Mouse (Mus musculus): Measurements from ENCODE around the gene Gart. TPM values are rescaled to one million over a fixed set of nuclear protein-coding genes. Genes with fewer than 3 reads are reported as not detected.

The Gart gene
- polyA plus RNA-seq (2012): 25.0 and 27.4 TPM in 2 replicates

DNA sequence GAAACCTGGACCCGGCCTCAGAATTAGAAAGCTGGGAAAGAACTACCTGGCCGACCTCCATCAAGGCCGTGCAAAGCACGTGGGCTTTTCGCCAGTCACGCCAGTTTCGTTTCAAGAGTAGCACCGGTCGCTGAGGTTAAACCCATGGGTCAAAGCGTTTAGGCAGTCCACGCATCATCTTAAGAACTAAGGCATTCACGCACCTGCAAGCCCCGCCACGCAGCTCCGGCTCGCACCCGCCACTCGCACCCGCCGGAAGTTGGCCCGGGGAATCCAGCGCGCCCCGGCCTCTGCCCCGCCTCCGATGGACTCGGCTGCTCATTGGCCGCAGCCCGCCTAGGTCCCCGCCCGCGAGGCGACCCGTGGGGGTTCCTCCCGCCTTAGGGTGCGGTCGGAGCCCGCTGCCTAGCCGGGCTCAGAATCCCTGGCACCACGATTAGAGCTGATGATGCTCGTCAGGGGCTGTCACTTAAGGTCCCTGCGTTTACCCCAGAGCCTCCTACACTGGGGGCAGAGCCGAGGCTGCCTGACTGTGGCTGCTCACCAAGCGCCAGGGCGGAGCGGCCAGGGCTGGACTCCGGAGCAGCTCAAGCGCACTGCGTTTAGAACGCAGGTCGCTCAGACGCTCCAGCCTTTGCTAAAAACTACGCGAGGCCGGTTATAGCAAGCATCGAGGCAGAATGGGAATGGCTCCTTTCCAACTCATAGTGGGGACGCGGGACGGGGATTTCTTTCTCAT is at the start of gene Gart:
Gene Gart (minus strand): TSS at position 272 of the 739 bp plus-strand sequence.
- TF ChIP-seq GATA1 (IDR thresholded peaks at IDR 0.05; ENCODE audit: low read length): no peak
- no peak for TF ChIP-seq TAL1 (IDR thresholded peaks at IDR 0.05; ENCODE audit: low read length)
- H3K4me1 ChIP-seq (ENCODE audit: control insufficient read depth): peaks cover 42% of the 10 kb centered on the region
- H3K9me3 ChIP-seq (ENCODE audit: control insufficient read depth, low read length): no peaks in the 10 kb centered on the region
- H3K4me3 ChIP-seq (replicated peaks): peak within 1 kb of the TSS; percentile 85
- H3K27me3 ChIP-seq (ENCODE audit: control insufficient read depth): no peaks in the 10 kb centered on the region
- peaks cover 47% of the 10 kb centered on the region for H3K36me3 ChIP-seq (ENCODE audit: control insufficient read depth)

DNA sequence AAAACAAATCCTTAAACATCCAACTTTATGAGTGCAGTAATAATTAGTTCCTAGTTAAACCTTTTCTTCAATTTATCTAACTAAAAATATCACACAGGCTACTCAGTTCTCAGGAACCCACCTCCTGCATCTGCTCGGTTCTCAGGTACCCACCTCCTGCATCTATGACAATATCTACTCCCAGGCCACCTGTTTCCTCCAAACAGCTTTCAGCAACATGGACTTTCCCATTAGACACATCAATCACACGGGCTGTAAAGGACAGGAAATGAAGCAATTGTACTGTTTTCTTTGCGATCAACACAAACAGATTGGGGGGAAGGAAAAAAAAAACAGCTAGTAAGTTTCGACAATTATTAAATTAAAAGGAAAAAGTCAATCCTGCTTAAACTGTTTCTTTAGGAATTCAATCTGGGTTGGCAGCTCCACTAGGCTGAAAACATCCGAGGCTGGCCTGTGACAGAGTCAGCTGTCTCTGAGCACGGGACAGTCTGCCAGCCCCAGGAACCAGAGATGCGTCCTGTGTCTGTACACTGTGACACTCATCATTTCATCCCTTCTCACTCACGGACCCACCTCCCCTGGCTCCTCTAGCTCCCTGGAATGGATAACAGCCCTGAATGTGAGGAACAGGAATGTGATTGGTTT is 48.5 kb upstream of the Gart start:
- Histone ChIP-seq H3K27me3 (ENCODE audit: control insufficient read depth) (no peaks in the 10 kb centered on the region), H3K4me3 (replicated peaks) (no peak overlapping the region), H3K4me1 (ENCODE audit: control insufficient read depth) (peaks cover 18% of the 10 kb centered on the region), H3K9me3 (ENCODE audit: control insufficient read depth, low read length) (0 out of 2 replicates have a peak, but pooled peaks cover 2% of the 10 kb centered on the region), H3K36me3 (ENCODE audit: control insufficient read depth) (peaks cover 77% of the 10 kb centered on the region)
- no peak for TF ChIP-seq TAL1 (IDR thresholded peaks at IDR 0.05; ENCODE audit: low read length)
- no peak for TF ChIP-seq GATA1 (IDR thresholded peaks at IDR 0.05; ENCODE audit: low read length)

DNA sequence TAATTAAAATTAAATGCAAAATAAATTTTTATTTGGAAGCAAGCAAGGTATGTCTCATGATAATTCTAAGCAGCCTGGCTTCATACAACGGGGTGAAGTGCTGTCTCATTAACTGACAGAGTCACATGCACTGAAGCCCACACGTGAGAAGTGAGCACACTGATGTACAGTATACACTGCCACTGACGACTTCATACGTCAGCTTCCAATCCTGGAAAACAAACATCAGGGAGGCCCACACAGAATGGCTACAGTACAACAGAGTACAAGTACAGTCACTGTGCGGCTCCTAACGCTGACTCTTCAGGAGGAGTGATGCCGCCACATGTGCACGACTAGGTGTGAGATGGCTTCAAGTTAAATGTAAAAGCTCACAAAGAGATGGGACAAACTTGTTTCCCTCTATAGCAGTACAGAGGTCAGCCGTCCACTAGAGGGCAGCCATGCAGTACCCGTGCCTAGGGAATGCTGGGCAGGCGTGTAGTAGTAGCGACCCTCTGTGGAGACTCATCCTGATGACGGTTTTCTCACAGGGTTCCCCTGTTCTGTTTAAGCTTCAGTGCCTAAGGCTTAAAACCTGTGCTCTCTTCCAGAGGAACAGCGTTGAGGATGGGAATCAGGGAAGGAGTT is 47.8 kb upstream of the Gart start:
- no peak for TF ChIP-seq TAL1 (IDR thresholded peaks at IDR 0.05; ENCODE audit: low read length)
- no peak for TF ChIP-seq GATA1 (IDR thresholded peaks at IDR 0.05; ENCODE audit: low read length)
- H3K4me3 ChIP-seq (replicated peaks): no peak overlapping the region
- H3K9me3 ChIP-seq (ENCODE audit: control insufficient read depth, low read length): 0 out of 2 replicates have a peak, but pooled peaks cover 2% of the 10 kb centered on the region
- H3K36me3 ChIP-seq (ENCODE audit: control insufficient read depth): peaks cover 75% of the 10 kb centered on the region
- peaks cover 25% of the 10 kb centered on the region for H3K4me1 ChIP-seq (ENCODE audit: control insufficient read depth)
- H3K27me3 ChIP-seq (ENCODE audit: control insufficient read depth): no peaks in the 10 kb centered on the region

DNA sequence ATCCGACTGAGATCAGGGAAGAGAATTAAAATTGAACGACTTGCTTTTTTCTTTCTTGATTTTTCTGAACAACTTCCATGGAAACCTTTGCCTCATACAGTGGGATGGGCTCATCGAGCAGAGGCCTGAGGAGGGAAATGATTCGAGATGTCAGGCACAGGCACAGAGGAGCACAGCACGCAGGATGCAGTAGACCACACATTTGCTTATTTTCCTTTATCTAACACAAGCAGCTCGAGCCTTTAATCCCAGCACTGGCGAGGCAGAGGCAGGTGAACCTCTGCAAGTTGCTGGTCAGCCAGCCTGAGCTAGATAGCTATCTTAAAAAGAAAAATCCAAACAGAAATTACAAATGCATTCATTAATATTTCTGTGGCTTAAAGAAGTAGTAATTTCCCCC is 43.0 kb upstream of the Gart start:
- Histone ChIP-seq H3K36me3 (ENCODE audit: control insufficient read depth) (peaks cover 63% of the 10 kb centered on the region), H3K4me1 (ENCODE audit: control insufficient read depth) (peaks cover 56% of the 10 kb centered on the region)
- TF ChIP-seq GATA1 (IDR thresholded peaks at IDR 0.05; ENCODE audit: low read length) (peak; percentile 26; the same call in 1 of the 2 replicates), TAL1 (IDR thresholded peaks at IDR 0.05; ENCODE audit: low read length) (peak; percentile 33; the same call in 2 of the 3 replicates)

DNA sequence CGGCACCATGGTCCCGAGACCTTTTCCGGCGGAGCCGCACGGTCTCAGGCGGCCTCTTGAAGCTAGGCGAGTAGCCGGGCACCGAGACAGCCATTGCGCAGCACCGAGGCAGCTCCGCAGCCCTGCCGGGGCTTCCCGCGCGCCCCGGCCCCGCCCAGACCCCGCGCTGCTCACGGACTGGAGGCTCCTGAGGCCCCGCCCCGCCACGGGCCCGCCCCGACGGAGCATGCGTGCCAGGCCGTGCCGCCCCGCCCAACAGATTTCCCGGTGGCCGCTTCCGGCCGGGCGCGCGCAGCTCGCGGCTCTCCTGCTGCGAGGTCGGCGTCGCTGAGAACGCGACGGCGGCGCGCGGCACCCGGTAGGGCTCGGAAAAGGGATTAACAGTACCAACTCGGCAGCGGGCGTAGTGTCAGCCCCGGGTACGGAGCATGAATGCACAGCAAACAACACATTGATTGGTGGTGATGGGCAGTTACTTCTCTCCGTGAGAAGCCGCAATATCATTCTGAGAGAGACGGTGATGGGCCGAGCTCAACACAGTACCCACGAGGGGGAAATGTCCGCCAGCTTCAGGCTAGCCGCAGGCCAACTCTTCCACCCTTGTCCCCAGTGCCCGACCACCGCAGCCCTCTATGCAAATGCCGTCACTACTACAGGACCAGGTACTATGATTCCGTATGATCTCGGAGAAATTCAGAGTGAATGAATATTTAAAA is 42.0 kb upstream of the Gart start, which contains the start of gene Donson:
Gene Donson (minus strand): TSS at position 152 of the 716 bp plus-strand sequence.
- Histone ChIP-seq H3K36me3 (ENCODE audit: control insufficient read depth) (peaks cover 64% of the 10 kb centered on the region), H3K4me1 (ENCODE audit: control insufficient read depth) (peaks cover 56% of the 10 kb centered on the region), H3K9me3 (ENCODE audit: control insufficient read depth, low read length) (no peaks in the 10 kb centered on the region), H3K27me3 (ENCODE audit: control insufficient read depth) (no peaks in the 10 kb centered on the region), H3K4me3 (replicated peaks) (peak within 1 kb of the TSS; percentile 97)
- no peak for TF ChIP-seq TAL1 (IDR thresholded peaks at IDR 0.05; ENCODE audit: low read length)
- TF ChIP-seq GATA1 (IDR thresholded peaks at IDR 0.05; ENCODE audit: low read length): no peak

More for the DNA sequence above, 43.0 kb upstream of the Gart start:
- Histone ChIP-seq H3K9me3 (ENCODE audit: control insufficient read depth, low read length) (no peaks in the 10 kb centered on the region), H3K27me3 (ENCODE audit: control insufficient read depth) (no peaks in the 10 kb centered on the region), H3K4me3 (replicated peaks) (peak overlapping the region; percentile 97)

DNA sequence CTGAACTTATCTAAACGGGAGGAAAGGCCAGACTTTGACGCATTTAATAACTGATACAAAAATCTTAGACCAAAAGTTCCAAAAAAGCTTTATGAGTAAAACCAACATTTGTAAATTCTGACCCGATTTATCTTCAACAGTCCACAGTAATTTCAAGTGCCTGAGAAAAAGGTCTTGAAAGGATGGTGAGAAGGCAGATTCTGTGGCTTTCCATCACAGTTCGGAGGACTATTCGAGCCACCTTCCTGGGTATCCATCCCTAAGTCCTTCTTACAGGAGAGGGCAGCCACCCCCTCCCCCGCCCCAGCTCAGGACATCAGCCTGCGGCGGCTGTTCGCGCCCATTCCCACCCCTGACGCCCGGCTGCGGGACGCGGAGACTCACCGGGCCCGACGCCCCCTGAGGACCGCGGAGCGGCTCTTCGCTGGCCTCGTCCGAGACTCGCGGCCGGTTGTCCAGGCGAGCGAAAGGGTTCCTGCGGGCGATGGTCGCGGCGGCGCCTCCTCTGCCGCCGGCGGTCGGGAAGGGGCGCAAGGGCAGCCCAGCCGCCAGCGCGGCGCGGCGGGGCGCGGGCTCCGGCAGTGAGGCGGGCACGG is 41.4 kb upstream of the Gart start:
- TF ChIP-seq TAL1 (IDR thresholded peaks at IDR 0.05; ENCODE audit: low read length) (no peak), GATA1 (IDR thresholded peaks at IDR 0.05; ENCODE audit: low read length) (no peak)
- H3K4me1 ChIP-seq (ENCODE audit: control insufficient read depth): peaks cover 56% of the 10 kb centered on the region
- no peaks in the 10 kb centered on the region for H3K9me3 ChIP-seq (ENCODE audit: control insufficient read depth, low read length)
- no peaks in the 10 kb centered on the region for H3K27me3 ChIP-seq (ENCODE audit: control insufficient read depth)
- peaks cover 66% of the 10 kb centered on the region for H3K36me3 ChIP-seq (ENCODE audit: control insufficient read depth)
- H3K4me3 ChIP-seq (replicated peaks): peak overlapping the region; percentile 97

DNA sequence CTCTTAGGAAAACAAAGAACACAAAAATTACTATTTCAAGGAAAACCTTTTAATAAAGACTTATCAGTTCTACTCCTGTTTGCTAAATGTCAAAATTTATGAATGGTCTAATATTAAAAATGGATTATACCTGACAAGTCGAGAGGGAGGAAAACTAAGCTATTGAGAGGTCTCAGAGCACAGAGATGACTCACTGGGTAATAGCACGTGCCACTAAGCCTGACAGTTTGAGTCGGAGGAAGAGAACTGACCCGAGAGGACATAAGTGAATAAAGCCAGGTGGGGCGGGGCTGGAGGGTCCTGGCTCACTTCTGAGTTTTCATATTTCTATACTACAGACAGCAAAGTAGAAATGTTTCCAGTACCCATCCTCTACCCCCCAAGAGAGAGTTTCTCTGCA is 39.6 kb upstream of the Gart start:
- TF ChIP-seq GATA1 (IDR thresholded peaks at IDR 0.05; ENCODE audit: low read length): no peak
- no peak for TF ChIP-seq TAL1 (IDR thresholded peaks at IDR 0.05; ENCODE audit: low read length)
- Histone ChIP-seq H3K36me3 (ENCODE audit: control insufficient read depth) (peaks cover 73% of the 10 kb centered on the region), H3K27me3 (ENCODE audit: control insufficient read depth) (no peaks in the 10 kb centered on the region), H3K4me1 (ENCODE audit: control insufficient read depth) (peaks cover 57% of the 10 kb centered on the region), H3K4me3 (replicated peaks) (peak overlapping the region; percentile 97), H3K9me3 (ENCODE audit: control insufficient read depth, low read length) (no peaks in the 10 kb centered on the region)

DNA sequence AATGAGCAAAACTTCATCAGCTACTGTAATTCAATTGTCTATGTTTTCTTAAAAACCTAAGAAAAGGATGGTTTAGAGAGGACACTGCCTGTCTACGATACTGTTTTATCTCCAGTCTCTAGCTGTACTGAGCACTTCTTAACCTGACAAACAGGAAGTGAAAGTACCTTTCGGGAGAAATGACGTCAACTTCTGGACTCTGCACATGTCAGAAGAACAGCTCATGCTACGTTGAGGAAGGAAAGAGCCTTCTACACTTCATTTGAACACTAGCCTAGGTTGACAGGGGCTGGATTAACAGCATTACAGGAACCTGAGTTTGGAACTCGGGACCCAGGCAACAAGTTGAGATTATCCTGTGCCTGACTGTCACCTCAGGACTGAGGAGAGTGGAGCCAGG is 38.8 kb upstream of the Gart start:
- no peaks in the 10 kb centered on the region for H3K9me3 ChIP-seq (ENCODE audit: control insufficient read depth, low read length)
- no peaks in the 10 kb centered on the region for H3K27me3 ChIP-seq (ENCODE audit: control insufficient read depth)
- H3K4me3 ChIP-seq (replicated peaks): peak overlapping the region; percentile 6
- peaks cover 73% of the 10 kb centered on the region for H3K36me3 ChIP-seq (ENCODE audit: control insufficient read depth)
- H3K4me1 ChIP-seq (ENCODE audit: control insufficient read depth): peaks cover 50% of the 10 kb centered on the region
- no peak for TF ChIP-seq GATA1 (IDR thresholded peaks at IDR 0.05; ENCODE audit: low read length)
- no peak for TF ChIP-seq TAL1 (IDR thresholded peaks at IDR 0.05; ENCODE audit: low read length)

All from erythroblast, embryonic 14.5 days (primary cell).